Mouse (Mus musculus): ENCODE measurements at regions not wholly inside any gene's neighbourhood (a gene's known extent, or its start where the extent isn't known, plus 50 kb on each side); places are given as distances from the start of the nearest gene placed in this dataset.

- DNase-seq (ENCODE audit: low read depth), result no peak
Observed at GRCm38 (mm10) chr9:13905086-13905669, 77.7 kb downstream of the Fam76b start.

GRCm38 (mm10) chr9:13906736-13907135 is 79.2 kb downstream of the Fam76b start:
- no peak for DNase-seq (ENCODE audit: low read depth)

- DNase-seq (ENCODE audit: low read depth), result no peak
Observed at GRCm38 (mm10) chr9:13909604-13910003, 82.1 kb downstream of the Fam76b start.

- no peak for DNase-seq (ENCODE audit: low read depth)
Observed at GRCm38 (mm10) chr9:13910091-13910490, 82.6 kb downstream of the Fam76b start.

- no peak for DNase-seq (ENCODE audit: low read depth)
Observed at GRCm38 (mm10) chr9:13913459-13913858, 85.9 kb downstream of the Fam76b start.

- no peak for DNase-seq (ENCODE audit: low read depth)
Observed at GRCm38 (mm10) chr9:13914131-13914530, 86.6 kb downstream of the Fam76b start.

- DNase-seq (ENCODE audit: low read depth), result no peak
Observed at GRCm38 (mm10) chr9:13914847-13915246, 87.3 kb downstream of the Fam76b start.

GRCm38 (mm10) chr9:13916837-13917236 is 89.3 kb downstream of the Fam76b start:
- no peak for DNase-seq (ENCODE audit: low read depth)

- no peak for DNase-seq (ENCODE audit: low read depth)
Observed at GRCm38 (mm10) chr9:13918606-13919202, 91.2 kb downstream of the Fam76b start.

- no peak for DNase-seq (ENCODE audit: low read depth)
Observed at GRCm38 (mm10) chr9:13919739-13920410, 92.4 kb downstream of the Fam76b start.

- DNase-seq (ENCODE audit: low read depth), result no peak
Observed at GRCm38 (mm10) chr9:13920623-13921022, 93.1 kb downstream of the Fam76b start.

GRCm38 (mm10) chr9:13932001-13932508 is 104.5 kb downstream of the Fam76b start:
- peak; percentile 14 for DNase-seq (ENCODE audit: low read depth)

- DNase-seq (ENCODE audit: low read depth), result no peak
Observed at GRCm38 (mm10) chr9:13933404-13933803, 105.9 kb downstream of the Fam76b start.

- peak; percentile 75 for DNase-seq (ENCODE audit: low read depth)
Observed at GRCm38 (mm10) chr9:13937301-13937700, 109.8 kb downstream of the Fam76b start.

- no peak for DNase-seq (ENCODE audit: low read depth)
Observed at GRCm38 (mm10) chr9:13946519-13946918, 119.0 kb downstream of the Fam76b start.

- no peak for DNase-seq (ENCODE audit: low read depth)
Observed at GRCm38 (mm10) chr9:13952157-13952556, 124.6 kb downstream of the Fam76b start.

- DNase-seq (ENCODE audit: low read depth), result peak; percentile 67
Observed at GRCm38 (mm10) chr9:13963140-13963763, 135.7 kb downstream of the Fam76b start.

GRCm38 (mm10) chr9:13963796-13964195 is 136.3 kb downstream of the Fam76b start:
- peak; percentile 71 for DNase-seq (ENCODE audit: low read depth)

GRCm38 (mm10) chr9:13964256-13964655 is 136.7 kb downstream of the Fam76b start:
- DNase-seq (ENCODE audit: low read depth), result peak; percentile 91

- DNase-seq (ENCODE audit: low read depth), result no peak
Observed at GRCm38 (mm10) chr9:13966212-13966611, 138.7 kb downstream of the Fam76b start.

- no peak for DNase-seq (ENCODE audit: low read depth)
Observed at GRCm38 (mm10) chr9:13969262-13969661, 141.7 kb downstream of the Fam76b start.

GRCm38 (mm10) chr9:13973600-13973999 is 146.1 kb downstream of the Fam76b start:
- DNase-seq (ENCODE audit: low read depth), result no peak

GRCm38 (mm10) chr9:13974870-13975269 is 147.4 kb downstream of the Fam76b start:
- DNase-seq (ENCODE audit: low read depth), result no peak
